Mouse (Mus musculus) naive thymus-derived CD4-positive, alpha-beta T cell, adult 5 months (primary cell): Measurements from ENCODE around the gene Tnnt2. TPM values are rescaled to one million over a fixed set of nuclear protein-coding genes. Genes with fewer than 3 reads are reported as not detected.

Experiments
- polyA plus RNA-seq: library from polyadenylated mRNA; unstranded; fragments of 100-300 nt; shearing (Covaris generic); gene quantifications from one replicate; pipeline ENCODE4 v1.2.1, GENCODE M21; 2017

The Tnnt2 gene
- polyA plus RNA-seq: not detected

DNA sequence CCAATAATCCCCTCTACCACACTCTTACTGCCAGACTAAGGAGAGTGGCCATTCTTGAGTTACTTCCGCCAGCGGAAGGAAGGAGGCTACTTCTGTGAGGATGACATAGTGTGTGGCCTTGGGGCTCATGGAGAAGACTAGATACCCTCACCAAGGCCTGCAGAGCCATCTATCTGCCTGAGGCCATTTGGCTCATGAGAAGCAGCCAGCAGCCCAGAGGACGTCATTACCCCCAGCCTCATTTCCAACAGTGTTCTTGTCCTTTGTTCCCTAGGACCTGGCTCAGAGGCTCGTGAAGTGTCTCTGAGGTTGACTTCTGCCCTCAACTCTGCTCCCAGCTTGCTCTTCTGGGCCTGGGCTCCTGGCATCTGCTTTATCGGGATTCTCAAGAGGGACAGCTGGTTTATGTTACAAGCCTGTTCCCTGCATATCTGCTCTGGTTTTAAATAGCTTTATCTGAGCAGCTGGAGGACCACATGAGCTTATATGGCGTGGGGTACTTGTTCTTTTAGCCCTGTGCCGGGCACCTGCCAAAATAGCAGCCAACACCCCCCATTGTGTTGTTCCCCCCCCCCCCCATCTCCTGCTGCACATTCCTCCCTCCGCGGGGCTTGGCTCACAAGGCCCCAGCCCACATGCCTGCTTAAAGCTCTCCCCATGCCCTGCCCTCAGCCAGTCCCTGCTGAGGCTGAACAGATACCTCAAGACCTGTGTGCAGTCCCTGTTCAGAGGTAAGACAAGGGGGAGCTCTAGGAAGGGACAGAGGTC, at the start of gene Tnnt2:
Gene Tnnt2, plus strand, starts transcription at position 639 of the 768 bp plus-strand sequence.

DNA sequence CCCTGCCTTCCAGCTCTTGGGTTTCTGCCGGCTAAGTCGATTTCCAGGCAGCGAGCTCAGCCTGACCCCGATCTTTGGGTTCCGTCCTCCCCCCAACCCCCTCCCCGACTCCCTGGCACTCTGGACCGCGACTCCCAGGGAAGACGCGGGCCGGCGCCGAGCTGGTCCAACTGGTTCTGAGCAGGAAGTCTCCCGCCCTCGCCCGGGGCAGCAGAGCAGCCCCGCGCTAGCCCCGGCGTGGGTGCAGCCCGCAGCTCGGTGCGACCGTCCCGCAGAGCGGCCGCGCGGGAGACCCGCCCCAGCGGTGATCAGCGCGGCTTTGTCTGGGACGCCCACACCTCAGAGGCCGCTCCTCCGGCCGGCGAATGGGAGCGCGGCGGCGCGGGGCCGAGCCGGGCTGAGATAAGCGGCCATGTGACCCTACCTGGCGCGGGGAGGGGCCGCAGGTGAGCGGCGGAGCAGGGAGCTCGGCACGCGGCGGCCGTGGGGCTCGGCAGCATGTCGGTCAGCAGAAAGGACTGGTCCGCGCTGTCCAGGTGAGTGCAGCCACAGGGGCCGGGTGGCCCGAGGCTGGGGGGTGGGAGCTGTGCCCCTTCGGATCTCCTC, 17.6 kb upstream of the Tnnt2 start, which contains the start of gene Lad1:
Gene Lad1, plus strand, starts transcription at position 118 of the 606 bp plus-strand sequence.

Other genes with a start within 250 kb of the Tnnt2 start
- gene Nav1, start 229.1 kb upstream of the Tnnt2 start, polyA plus RNA-seq: 0.04 TPM
- 308 TPM for gene Csrp1, start 116.3 kb upstream of the Tnnt2 start, polyA plus RNA-seq
- 0.24 TPM for gene Phlda3, start 70.2 kb upstream of the Tnnt2 start, polyA plus RNA-seq
- not detected for gene Tnni1, start 56.9 kb upstream of the Tnnt2 start, polyA plus RNA-seq
- 0.86 TPM for gene Lad1, start 17.8 kb upstream of the Tnnt2 start, polyA plus RNA-seq
- not detected for gene Pkp1, start 82.9 kb downstream of the Tnnt2 start, polyA plus RNA-seq
- not detected for gene Igfn1, start 170.0 kb downstream of the Tnnt2 start, polyA plus RNA-seq
- gene Tmem9, start 171.8 kb downstream of the Tnnt2 start, polyA plus RNA-seq: 27.7 TPM
- not detected for gene Ascl5, start 214.4 kb downstream of the Tnnt2 start, polyA plus RNA-seq
- gene Cacna1s, start 216.4 kb downstream of the Tnnt2 start, polyA plus RNA-seq: not detected